Mouse (Mus musculus): ENCODE data around the gene Slco3a1.

DNA sequence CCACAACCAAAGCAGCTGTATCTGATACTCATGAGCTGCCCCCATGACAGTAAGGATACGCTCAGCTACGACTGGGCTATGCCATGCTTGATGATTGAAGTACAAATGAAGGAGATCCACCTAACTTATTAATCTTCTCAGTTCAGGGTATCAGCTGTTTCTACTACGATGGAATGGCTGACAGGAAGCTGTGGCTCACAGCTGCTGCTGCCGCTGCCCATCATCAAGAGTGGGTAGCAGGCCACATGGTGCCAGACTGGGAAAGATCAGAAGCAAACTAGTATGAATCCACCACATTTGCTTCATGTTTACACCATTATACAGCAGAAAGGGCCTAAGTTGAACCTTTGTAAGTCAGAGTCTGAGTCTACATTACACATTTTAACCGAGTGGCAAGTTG lies 109.4 kb downstream of the Slco3a1 start:
- TF ChIP-seq CTCF (conservative IDR thresholded peaks at IDR 0.05; ENCODE audit: low read length), result no peak
- no peak for TF ChIP-seq NANOG (IDR thresholded peaks at IDR 0.05; ENCODE audit: borderline replicate concordance, low read length)

Data from E14TG2a.4 (cell line).